Mouse (Mus musculus) heart, postnatal 4 days (tissue): ENCODE measurements around the gene Olfr1162. TPM values are rescaled to one million over a fixed set of nuclear protein-coding genes. Genes with fewer than 3 reads are reported as not detected.
"Not testable (repeated sequence)": the region's sequence is repeated elsewhere in the genome, so short reads cannot be mapped to it uniquely, and the experiment has no call there.

Experiments
- DNase-seq: peaks from one replicate; pipeline ENCODE4 v3.0.0; 2021
- total RNA-seq, 2 experiments: library from RNA; stranded (reverse); gene quantifications; 2 replicates each; pipeline ENCODE4 v1.2.3; 2021

Olfr1162 gene
- total RNA-seq, result not detected

- no peak for DNase-seq
These were observed at the start of gene Olfr1162 for GRCm38 (mm10) chr2:88051029-88051428. Gene Olfr1162, minus strand, starts transcription at chr2:88051129.

- DNase-seq, result no peak
These were observed 42.9 kb upstream of the Olfr1162 start, which contains the start of gene Olfr1164 for GRCm38 (mm10) chr2:88093866-88094265. Gene Olfr1164, minus strand, starts transcription at chr2:88093966.

GRCm38 (mm10) chr2:88071730-88072129, 20.8 kb upstream of the Olfr1162 start, which contains the start of gene Olfr1163:
Gene Olfr1163, minus strand, starts transcription at chr2:88071830.
- DNase-seq, result no peak

GRCm38 (mm10) chr2:88063587-88063986, 12.7 kb upstream of the Olfr1162 start:
- DNase-seq, result no peak

- no peak for DNase-seq
These were observed 13.3 kb downstream of the Olfr1162 start, which contains the start of gene Olfr73 for GRCm38 (mm10) chr2:88037599-88037998. Gene Olfr73, minus strand, starts transcription at chr2:88037699.

GRCm38 (mm10) chr2:88022474-88022873, 28.5 kb downstream of the Olfr1162 start, which contains the start of gene Olfr1161:
Gene Olfr1161, plus strand, starts transcription at chr2:88022774.
- not testable (repeated sequence) for DNase-seq

GRCm38 (mm10) chr2:88007515-88008318, 43.2 kb downstream of the Olfr1162 start, which contains the start of gene Olfr1160:
Gene Olfr1160, minus strand, starts transcription at chr2:88008268.
- no peak for DNase-seq

Other genes with a start within 250 kb of the Olfr1162 start
- not detected for gene Olfr1145, start 241.3 kb downstream of the Olfr1162 start, total RNA-seq
- gene Olfr1148, start 220.6 kb downstream of the Olfr1162 start, total RNA-seq, result not detected
- gene Olfr1150-ps1, start 207.1 kb downstream of the Olfr1162 start, total RNA-seq, result not detected
- not detected for gene Olfr1151, start 195.3 kb downstream of the Olfr1162 start, total RNA-seq
- gene Olfr1152, start 184.6 kb downstream of the Olfr1162 start, total RNA-seq, result not detected
- gene Olfr1153, start 156.2 kb downstream of the Olfr1162 start, total RNA-seq, result not detected
- not detected for gene Olfr1154, start 146.0 kb downstream of the Olfr1162 start, total RNA-seq
- not detected for gene Olfr1155, start 106.0 kb downstream of the Olfr1162 start, total RNA-seq
- not detected for gene Olfr1156, start 98.0 kb downstream of the Olfr1162 start, total RNA-seq
- gene Olfr1157, start 82.8 kb downstream of the Olfr1162 start, total RNA-seq, result not detected
- gene Olfr74, start 76.5 kb downstream of the Olfr1162 start, total RNA-seq, result not detected
- gene Olfr1158, start 61.0 kb downstream of the Olfr1162 start, total RNA-seq, result not detected
- gene Olfr1160, start 42.9 kb downstream of the Olfr1162 start, total RNA-seq, result not detected
- gene Olfr1161, start 28.4 kb downstream of the Olfr1162 start, total RNA-seq, result not detected
- not detected for gene Olfr73, start 13.4 kb downstream of the Olfr1162 start, total RNA-seq
- gene Olfr1163, start 20.7 kb upstream of the Olfr1162 start, total RNA-seq, result not detected
- gene Olfr1164, start 42.8 kb upstream of the Olfr1162 start, total RNA-seq, result not detected
- gene Olfr1166, start 77.1 kb upstream of the Olfr1162 start, total RNA-seq, result not detected
- gene Olfr1167, start 104.1 kb upstream of the Olfr1162 start, total RNA-seq, result not detected
- not detected for gene Olfr1168, start 130.8 kb upstream of the Olfr1162 start, total RNA-seq
- gene Olfr1170, start 177.2 kb upstream of the Olfr1162 start, total RNA-seq, result not detected
- not detected for gene Olfr1173, start 228.7 kb upstream of the Olfr1162 start, total RNA-seq